Mouse (Mus musculus) hindbrain, postnatal 0 days (tissue): ENCODE measurements around the gene Gmfg. TPM values are rescaled to one million over a fixed set of nuclear protein-coding genes. Genes with fewer than 3 reads are reported as not detected.

Source experiments
- ATAC-seq: fragments of 200-750 bp; cut with Nextera tagmentation; 2 replicates; pipeline ENCODE4 v1.8.0; 2017; ENCODE audit warnings: mild to moderate bottlenecking, moderate TSS enrichment, moderate library complexity
- DNase-seq: peaks from one replicate; pipeline ENCODE4 v3.0.0-alpha.2; 2015; ENCODE audit warnings: low spot score
- H3K27ac ChIP-seq: fragments of 300-500 bp; sonication (generic); 2 replicates; pipeline ENCODE4 v1.5.1; 2014; ENCODE audit warnings: mild to moderate bottlenecking
- H3K27me3 ChIP-seq: fragments of 300-500 bp; sonication (generic); 2 replicates; pipeline ENCODE4 v1.6.1; 2014; ENCODE audit warnings: low read length, mixed read lengths; ENCODE audit not compliant: insufficient read depth
- H3K36me3 ChIP-seq: fragments of 300-500 bp; sonication (generic); 2 replicates; pipeline ENCODE4 v1.6.1; 2014; ENCODE audit warnings: low read length, mixed read lengths; ENCODE audit not compliant: insufficient read depth
- H3K4me1 ChIP-seq: fragments of 300-500 bp; sonication (generic); 2 replicates; pipeline ENCODE4 v1.6.1; 2014; ENCODE audit warnings: antibody characterized with exemption, low read length, mixed read lengths; ENCODE audit not compliant: insufficient read depth
- H3K4me2 ChIP-seq: fragments of 300-500 bp; sonication (generic); 2 replicates; pipeline ENCODE4 v1.6.1; 2014; ENCODE audit warnings: low read depth, mild to moderate bottlenecking, low read length, moderate library complexity, mixed read lengths
- H3K4me3 ChIP-seq: fragments of 300-500 bp; sonication (generic); 2 replicates; pipeline ENCODE4 v1.5.1; 2014; ENCODE audit warnings: low read length
- H3K9ac ChIP-seq: fragments of 300-500 bp; sonication (generic); replicated peaks from 2 replicates; pipeline ENCODE4 v1.6.1; 2014; ENCODE audit warnings: mild to moderate bottlenecking, low read length, moderate library complexity, mixed read lengths
- H3K9me3 ChIP-seq: fragments of 300-500 bp; sonication (generic); 2 replicates; pipeline ENCODE4 v1.6.1; 2016; ENCODE audit warnings: low read length, mixed read lengths
- CTCF ChIP-seq: IDR thresholded peaks from 2 replicates; pipeline ENCODE4 v1.5.1; 2016; ENCODE audit warnings: antibody characterized with exemption, control low read depth, low read depth
- WGBS: fragments of 180-500 bp; shearing (Covaris S2); extraction: QIAGEN DNeasy Blood & Tissue Kit; methylation state at CpG from one replicate; pipeline ENCODE4 v1.1.7; 2014; 5-methylcytosine and 5-hydroxymethylcytosine counted together
- polyA plus RNA-seq: library from polyadenylated mRNA; unstranded; fragments of >200 nt; fragmentation: Nextera tagmentation; extraction: Ambion mirVana; gene quantifications from 2 replicates; pipeline ENCODE4 v1.2.1, GENCODE M21; 2015
- total RNA-seq: library from RNA; depleted of rRNA; stranded (reverse); fragments of >200 nt; gene quantifications from 2 replicates; pipeline ENCODE4 v1.2.3, GENCODE M21; 2014; rRNA removed

Gene Gmfg
- total RNA-seq (0.16 and 2.9 TPM in 2 replicates), polyA plus RNA-seq (5.5 and 6.2 TPM in 2 replicates)

- H3K4me3 ChIP-seq, result peak within 1 kb of the TSS; percentile 84
- TF ChIP-seq CTCF, result peak; percentile 90
- peak; percentile 50 for ATAC-seq
- peak within 1 kb of the TSS; percentile 64 for H3K4me2 ChIP-seq
- H3K27ac ChIP-seq, result peak within 1 kb of the TSS; percentile 89
- no peaks in the 10 kb centered on the region for H3K9me3 ChIP-seq
- H3K9ac ChIP-seq, result peak within 1 kb of the TSS; percentile 61
- H3K36me3 ChIP-seq, result no peaks in the 10 kb centered on the region
- peaks cover 5% of the 10 kb centered on the region; the same call in 1 of the 2 replicates for H3K4me1 ChIP-seq
- WGBS, result 3% methylated on average over 16 of the region's 16 CpGs
- no peaks in the 10 kb centered on the region for H3K27me3 ChIP-seq
- peak; percentile 93 for DNase-seq
Observed at GRCm38 (mm10) chr7:28436932-28437570, at the start of gene Gmfg. Gene Gmfg, plus strand, starts transcription at chr7:28437447.

DNA sequence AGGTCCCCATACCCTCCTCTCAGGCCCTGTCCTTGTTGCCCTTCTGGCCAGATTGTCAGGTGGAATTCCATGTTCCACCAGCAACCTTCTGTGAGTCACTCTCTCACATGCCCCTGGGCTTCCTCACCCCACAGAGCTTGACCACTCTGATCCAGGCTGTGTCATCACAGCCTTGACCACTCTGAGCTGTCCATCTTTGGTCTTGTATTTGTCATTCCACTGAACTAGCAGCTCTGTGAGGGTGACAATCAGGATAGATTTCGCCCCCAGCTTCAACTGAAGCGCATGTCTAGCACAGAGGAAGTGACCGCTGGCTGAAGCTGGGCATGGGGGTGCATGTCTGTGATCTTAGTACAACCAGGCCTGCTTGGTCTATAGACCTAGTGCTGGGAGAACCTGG is 46.9 kb upstream of the Gmfg start:
- Histone ChIP-seq H3K9me3 (no peaks in the 10 kb centered on the region), H3K4me2 (no peak overlapping the region), H3K4me1 (peaks cover 8% of the 10 kb centered on the region; the same call in 1 of the 2 replicates), H3K36me3 (peaks cover 27% of the 10 kb centered on the region; the same call in 1 of the 2 replicates), H3K27ac (no peak overlapping the region), H3K9ac (no peak overlapping the region), H3K27me3 (no peaks in the 10 kb centered on the region), H3K4me3 (no peak overlapping the region)
- no peak for ATAC-seq
- WGBS, result 94% methylated on average over 3 of the region's 3 CpGs
- DNase-seq, result no peak
- TF ChIP-seq CTCF, result no peak

DNA sequence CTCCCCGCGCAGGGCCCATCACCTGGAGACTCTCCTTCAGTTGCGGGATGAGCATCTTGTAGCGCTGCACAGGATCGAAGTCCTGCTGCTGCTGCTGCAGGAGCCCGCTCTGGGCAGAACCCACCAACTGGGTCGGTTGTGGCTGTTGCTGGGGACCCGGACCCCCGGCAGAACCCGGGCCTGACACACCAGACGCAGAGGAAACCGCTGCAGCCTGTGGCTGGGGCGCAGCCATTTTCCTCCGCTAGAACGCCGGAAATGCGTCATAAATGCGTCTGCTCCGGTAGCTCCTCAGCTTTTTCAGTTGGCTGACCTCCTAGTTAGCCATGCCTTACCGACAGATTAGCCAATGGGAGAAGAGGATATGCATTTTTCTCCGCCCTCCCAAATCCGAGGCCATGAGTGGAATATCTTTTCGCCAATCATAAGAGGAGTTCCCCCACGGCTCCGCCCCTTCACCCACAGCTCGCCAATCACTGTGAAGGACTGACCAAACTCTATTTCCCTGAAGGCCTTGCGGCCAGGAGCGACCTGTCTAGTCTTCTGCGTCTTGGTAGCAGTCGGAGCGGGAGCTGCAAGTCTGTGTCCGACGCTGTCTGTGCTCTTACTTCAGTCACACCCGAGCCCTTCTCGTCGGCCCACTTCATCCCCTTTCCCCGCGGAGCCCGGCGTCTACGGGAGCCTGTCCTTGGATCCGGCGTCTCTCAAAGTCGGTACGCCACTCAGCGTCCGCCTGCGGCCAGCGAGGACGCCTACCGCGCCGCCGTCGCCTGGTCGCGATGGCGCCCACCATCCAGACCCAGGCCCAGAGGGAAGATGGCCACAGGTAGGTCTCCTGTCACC is 44.6 kb upstream of the Gmfg start, which contains the start of the genes Med29 and Paf1:
Med29 (minus strand) TSS at position 280 of the 843 bp plus-strand sequence.
Paf1 (plus strand) TSS at position 523 of the 843 bp plus-strand sequence.
- Histone ChIP-seq H3K9ac (peak within 1 kb of the TSS; percentile 81), H3K4me2 (peak within 1 kb of the TSS; percentile 81), H3K27ac (peak within 1 kb of the TSS; percentile 87), H3K4me1 (peaks cover 8% of the 10 kb centered on the region; the same call in 1 of the 2 replicates), H3K4me3 (peak within 1 kb of the TSS; percentile 92), H3K36me3 (peaks cover 45% of the 10 kb centered on the region), H3K27me3 (no peaks in the 10 kb centered on the region), H3K9me3 (no peaks in the 10 kb centered on the region)
- TF ChIP-seq CTCF, result no peak
- ATAC-seq, result peak; percentile 98
- WGBS, result under 1% methylated on average over 57 of the region's 58 CpGs
- DNase-seq, result peak; percentile 99

GRCm38 (mm10) chr7:28393272-28393951 is 43.8 kb upstream of the Gmfg start:
- DNase-seq (peak; percentile 12), ATAC-seq (no peak)
- Histone ChIP-seq H3K36me3 (peaks cover 43% of the 10 kb centered on the region), H3K9ac (peak overlapping the region; percentile 81), H3K9me3 (no peaks in the 10 kb centered on the region), H3K4me3 (peak overlapping the region; percentile 92), H3K27me3 (no peaks in the 10 kb centered on the region), H3K4me1 (peaks cover 8% of the 10 kb centered on the region; the same call in 1 of the 2 replicates), H3K4me2 (peak overlapping the region; percentile 81), H3K27ac (peak overlapping the region; percentile 87)
- 8% methylated on average over 22 of the region's 22 CpGs for WGBS
- TF ChIP-seq CTCF, result no peak

DNA sequence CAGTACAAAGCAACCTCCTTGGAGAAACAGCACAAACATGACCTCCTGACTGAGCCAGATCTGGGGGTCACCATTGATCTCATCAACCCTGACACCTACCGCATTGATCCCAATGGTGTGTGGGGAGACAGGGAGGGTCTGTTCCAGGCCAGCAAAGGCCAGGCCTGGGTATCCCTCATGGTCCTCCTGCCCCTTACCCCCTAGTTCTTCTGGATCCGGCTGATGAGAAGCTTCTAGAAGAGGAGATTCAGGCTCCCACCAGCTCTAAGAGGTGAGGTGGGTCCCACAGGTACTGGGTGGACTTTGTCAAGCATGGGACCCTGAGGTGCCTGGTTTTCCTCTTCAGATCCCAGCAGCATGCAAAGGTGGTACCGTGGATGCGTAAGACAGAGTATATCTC is 41.8 kb upstream of the Gmfg start:
- Histone ChIP-seq H3K36me3 (peaks cover 45% of the 10 kb centered on the region), H3K4me1 (peaks cover 8% of the 10 kb centered on the region; the same call in 1 of the 2 replicates), H3K4me2 (no peak overlapping the region), H3K27ac (no peak overlapping the region), H3K9ac (no peak overlapping the region), H3K4me3 (no peak overlapping the region), H3K9me3 (no peaks in the 10 kb centered on the region), H3K27me3 (no peaks in the 10 kb centered on the region)
- ATAC-seq (no peak), DNase-seq (no peak)
- TF ChIP-seq CTCF, result no peak
- 95% methylated on average over 4 of the region's 4 CpGs for WGBS

DNA sequence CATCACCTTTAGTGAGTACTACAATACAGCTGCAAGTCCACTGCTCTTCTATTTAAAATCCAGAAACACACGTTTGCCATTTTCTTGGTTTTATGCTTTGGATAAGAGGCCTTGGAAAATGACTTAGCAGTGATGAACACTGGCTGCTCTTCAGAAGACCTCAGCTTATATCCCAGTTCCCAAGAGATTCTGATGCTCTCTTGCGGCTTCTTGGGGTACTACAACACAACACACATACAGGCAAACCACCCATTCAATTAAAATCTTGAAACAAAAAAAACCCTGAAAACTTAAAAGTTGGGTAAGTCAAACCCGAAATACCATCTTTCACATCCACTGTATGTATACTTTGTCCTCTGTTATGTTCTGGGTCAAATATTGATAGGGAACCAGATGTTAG is 39.2 kb upstream of the Gmfg start:
- DNase-seq, result peak; percentile 69

More for the DNA sequence above, 39.2 kb upstream of the Gmfg start:
- peak; percentile 61 for TF ChIP-seq CTCF
- Histone ChIP-seq H3K9me3 (no peaks in the 10 kb centered on the region), H3K4me2 (no peak overlapping the region), H3K36me3 (peaks cover 67% of the 10 kb centered on the region), H3K9ac (no peak overlapping the region), H3K27ac (no peak overlapping the region), H3K4me1 (peaks cover 3% of the 10 kb centered on the region; the same call in 1 of the 2 replicates), H3K4me3 (no peak overlapping the region), H3K27me3 (no peaks in the 10 kb centered on the region)
- WGBS, result 58% methylated on average over 3 of the region's 3 CpGs
- no peak for ATAC-seq
